Mouse (Mus musculus) ES-E14 (cell line): ENCODE measurements around the gene 2410004P03Rik.

Source experiments
- CHD2 ChIP-seq: IDR thresholded peaks from 2 replicates; pipeline ENCODE4 v1.6.1; 2014; ENCODE audit warnings: mild to moderate bottlenecking, low read depth, low read length, inconsistent platforms
- HCFC1 ChIP-seq: IDR thresholded peaks from 2 replicates; pipeline ENCODE4 v1.6.1; 2012; ENCODE audit warnings: low read length, inconsistent platforms, borderline replicate concordance; ENCODE audit not compliant: insufficient read depth
- MAFK ChIP-seq: IDR thresholded peaks from 2 replicates; pipeline ENCODE4 v1.6.1; 2014; ENCODE audit warnings: mild to moderate bottlenecking, low read depth, low read length, inconsistent platforms; ENCODE audit not compliant: insufficient read depth
- ZC3H11A ChIP-seq: IDR thresholded peaks from 2 replicates; pipeline ENCODE4 v1.6.1; 2012; ENCODE audit warnings: low read depth, mild to moderate bottlenecking, inconsistent platforms, low read length, borderline replicate concordance
- ZNF384 ChIP-seq: IDR thresholded peaks from 2 replicates; pipeline ENCODE4 v1.6.1; 2012; ENCODE audit warnings: low read depth, low read length, inconsistent platforms

GRCm38 (mm10) chr12:16999739-17000497 lies 11.6 kb downstream of the 2410004P03Rik start, which contains the start of gene Pqlc3:
- TF ChIP-seq HCFC1, result no peak
- TF ChIP-seq CHD2, result no peak
- no peak for TF ChIP-seq ZC3H11A
- no peak for TF ChIP-seq ZNF384
- TF ChIP-seq MAFK, result no peak
